Comparison of ENCODE assay signal across 17 mouse cellular contexts in the genomic region with DNA sequence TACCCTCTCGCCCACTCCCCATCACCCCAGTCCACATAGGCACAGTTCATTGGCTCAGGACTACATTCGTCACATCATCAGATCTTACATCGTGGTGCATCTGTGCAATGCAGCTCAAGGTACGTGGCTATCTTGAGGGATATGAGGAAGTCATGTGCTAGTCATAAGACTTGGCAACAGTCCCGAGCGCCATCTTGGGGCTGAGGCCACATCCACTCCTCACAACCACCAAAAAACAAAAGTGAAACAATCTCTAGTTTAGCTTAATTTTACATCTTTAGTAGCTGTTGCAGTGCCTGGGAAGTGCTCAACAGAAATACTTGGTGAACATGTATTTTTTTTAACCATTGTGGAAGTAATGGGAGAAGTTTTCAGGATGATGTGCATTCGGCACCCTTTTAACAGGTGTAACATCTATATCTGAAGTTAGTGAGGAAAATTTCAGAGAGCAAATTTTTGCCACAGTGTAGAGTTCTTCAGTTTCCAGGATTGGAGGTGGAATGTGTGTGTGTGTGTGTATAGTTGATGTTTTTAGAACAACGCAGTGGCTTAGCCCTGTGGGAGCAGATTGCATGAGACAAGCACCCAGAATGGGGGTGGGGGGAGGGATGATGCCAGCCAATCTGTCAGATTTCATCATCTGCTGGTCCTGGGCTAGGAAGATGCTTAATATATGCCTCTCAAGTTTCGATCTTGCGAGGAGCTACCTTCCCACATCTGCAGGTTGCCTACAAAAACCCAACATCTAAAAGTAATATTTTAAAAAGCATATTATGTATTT.
DNase-seq lines count a peak whose midpoint lies in the region; TF ChIP-seq lines count a peak whose summit lies in the region.
"Had no signal": no experiment of that assay in that cellular context is flagged by ENCODE, and none has a peak within 500 bp of the region (broad histone marks: within the 10 kb centered on the region; RNA-seq: fewer than 3 reads in every experiment).

No protein-coding gene starts in this region.

- in situ Hi-C loops in CH12.LX (cut with MboI; ENCODE audit: low pct_ligation_motif_present, low pct_unique_long_range_greater_than_20kb, low sequenced_read_pairs): no loop called here

- H3K4me2 ChIP-seq in CH12.LX (ENCODE audit: insufficient read depth, low read depth, poor library complexity, severe bottlenecking) (no peak overlapping the region), myocyte (ENCODE audit: low read depth) (peak overlapping the region; percentile 40)
- H3K4me2 ChIP-seq: heart, embryonic 13.5 days; hindbrain, embryonic 15.5 days; limb, embryonic 13.5 days; liver, embryonic 15.5 days; midbrain, embryonic 15.5 days had no signal

- H3K36me3 ChIP-seq in CH12.LX (replicated peaks in 1 of 2; ENCODE audit: control insufficient read depth in 1 of 2, insufficient read depth in 1 of 2, low read length in 1 of 2) (no peaks in the 10 kb centered on the region), myocyte (ENCODE audit: control insufficient read depth, insufficient read depth) (no peaks in the 10 kb centered on the region)
- H3K36me3 ChIP-seq: heart, embryonic 13.5 days; hindbrain, embryonic 15.5 days; limb, embryonic 13.5 days; liver, embryonic 15.5 days; midbrain, embryonic 15.5 days had no signal

- no peak overlapping the region for H3K4me3 ChIP-seq in layer of hippocampus, adult 2 months
- H3K4me3 ChIP-seq in CH12.LX (replicated peaks in 1 of 3; ENCODE audit: low read depth in 2 of 3, low read length in 2 of 3, poor library complexity in 1 of 3) (no peak overlapping the region), myocyte (no peak overlapping the region)
- H3K4me3 ChIP-seq: heart, embryonic 13.5 days; hindbrain, embryonic 15.5 days; limb, embryonic 13.5 days; liver, embryonic 15.5 days; megakaryocyte, embryonic 14.5 days; midbrain, embryonic 15.5 days had no signal

- H3K4me1 ChIP-seq in CH12.LX (ENCODE audit: control insufficient read depth in 1 of 2, insufficient read depth in 2 of 2): peaks cover 0 to 5% of the 10 kb centered on the region in 2 experiments; a peak in 2 of 4 replicates
- H3K4me1 ChIP-seq: heart, embryonic 13.5 days; hindbrain, embryonic 15.5 days; limb, embryonic 13.5 days; liver, embryonic 15.5 days; megakaryocyte, embryonic 14.5 days; midbrain, embryonic 15.5 days had no signal

- H3K27me3 ChIP-seq in CH12.LX (replicated peaks) (no peaks in the 10 kb centered on the region), myocyte (ENCODE audit: control insufficient read depth, insufficient read depth, insufficient read length) (no peaks in the 10 kb centered on the region)
- H3K27me3 ChIP-seq: heart, embryonic 13.5 days; hindbrain, embryonic 15.5 days; limb, embryonic 13.5 days; liver, embryonic 15.5 days; megakaryocyte, embryonic 14.5 days; midbrain, embryonic 15.5 days had no signal

- no peak for TF ChIP-seq EP300 in CH12.LX (IDR thresholded peaks at IDR 0.05; ENCODE audit: low read length)

- TF ChIP-seq POLR2A in CH12.LX (IDR thresholded peaks at IDR 0.05; ENCODE audit: low read depth, low read length) (no peak), myocyte (IDR thresholded peaks at IDR 0.05; ENCODE audit: insufficient read length, low read depth) (no peak)

- peak overlapping the region; percentile 82 for H3K27ac ChIP-seq in layer of hippocampus, adult 2 months
- no peak overlapping the region for H3K27ac ChIP-seq in CH12.LX (ENCODE audit: insufficient read depth, low read depth)
- H3K27ac ChIP-seq: heart, embryonic 13.5 days; hindbrain, embryonic 15.5 days; limb, embryonic 13.5 days; liver, embryonic 15.5 days; midbrain, embryonic 15.5 days had no signal

- no peak for TF ChIP-seq CTCF in layer of hippocampus, adult 2 months (conservative IDR thresholded peaks at IDR 0.05)
- no peak for TF ChIP-seq CTCF in CH12.LX (conservative IDR thresholded peaks at IDR 0.05 in 1 of 2, IDR thresholded peaks at IDR 0.05 in 1 of 2; ENCODE audit: low read depth in 2 of 2, low read length in 2 of 2)

- TF ChIP-seq RAD21 in CH12.LX (IDR thresholded peaks at IDR 0.05; ENCODE audit: low read depth, low read length): no peak

- no peak overlapping the region for H3ac ChIP-seq in myocyte (ENCODE audit: control insufficient read depth, insufficient read length)

- no peaks in the 10 kb centered on the region for H3K79me2 ChIP-seq in CH12.LX (replicated peaks; ENCODE audit: control insufficient read depth, extremely low read depth, insufficient read depth, poor library complexity, severe bottlenecking)
- no peaks in the 10 kb centered on the region for H3K79me2 ChIP-seq in myocyte (ENCODE audit: control insufficient read depth, insufficient read depth)

- dilution Hi-C loops in CH12.LX (cut with MboI; ENCODE audit: extremely low pct_ligation_motif_present, extremely low pct_unique_long_range_greater_than_20kb, low sequenced_read_pairs): no loop called here

- H3K9ac ChIP-seq in CH12.LX (ENCODE audit: insufficient read depth, low read depth): no peak overlapping the region
- H3K9ac ChIP-seq: heart, embryonic 13.5 days; hindbrain, embryonic 15.5 days; limb, embryonic 13.5 days; liver, embryonic 15.5 days; midbrain, embryonic 15.5 days had no signal

- H3K9me3 ChIP-seq in CH12.LX (replicated peaks; ENCODE audit: low read length): no peaks in the 10 kb centered on the region
- H3K9me3 ChIP-seq: heart, embryonic 13.5 days; hindbrain, embryonic 15.5 days; limb, embryonic 13.5 days; liver, embryonic 15.5 days; megakaryocyte, embryonic 14.5 days; midbrain, embryonic 15.5 days had no signal

- peak; percentile 27 to 30 for DNase-seq in layer of hippocampus, adult 2 months (ENCODE audit: low spot score in 2 of 2)
- no peak for DNase-seq in layer of hippocampus, adult 9-10 months (ENCODE audit: low spot score)
- DNase-seq in CH12.LX (ENCODE audit: extremely low read depth) (peak; percentile 17), NIH3T3 (ENCODE audit: low read depth) (peak; percentile 63)
- DNase-seq in embryo, embryonic 10 days (ENCODE audit: low spot score): no peak
- no peak for DNase-seq in kidney, postnatal 10 days
- DNase-seq: adrenal gland, postnatal 14 days; cerebellum, adult 2 months; heart, postnatal 36 days; thymus, adult 18-20 months had no signal

TF ChIP-seq in CH12.LX, 34 proteins besides CTCF, POLR2A, EP300 and RAD21:
- TF ChIP-seq MAX (IDR thresholded peaks at IDR 0.05; ENCODE audit: low read length) (no peak), JUND (conservative IDR thresholded peaks at IDR 0.05; ENCODE audit: low read depth, low read length) (no peak), NRF1 (IDR thresholded peaks at IDR 0.05; ENCODE audit: low read depth, low read length) (no peak), UBTF (IDR thresholded peaks at IDR 0.05; ENCODE audit: low read depth, low read length) (no peak), ZNF384 (IDR thresholded peaks at IDR 0.05; ENCODE audit: low read depth, low read length) (no peak), MYC (IDR thresholded peaks at IDR 0.05; ENCODE audit: low read depth, low read length) (no peak), KAT2A (IDR thresholded peaks at IDR 0.05; ENCODE audit: insufficient replicate concordance, low read length) (no peak)

TF ChIP-seq in myocyte, 11 proteins besides CTCF, POLR2A, EP300 and RAD21:
- TF ChIP-seq CEBPB (IDR thresholded peaks at IDR 0.05; ENCODE audit: insufficient read depth, poor library complexity, severe bottlenecking) (peak; percentile 47; the same call in 1 of the 2 replicates), TCF3 (IDR thresholded peaks at IDR 0.05; ENCODE audit: insufficient read length, low read depth) (no peak)

Comparison
In these comparisons a context has a peak if more than half of its experiments do, and no peak if none do; other contexts are left out.
1. DNase-seq: peak in layer of hippocampus, adult 2 months (2 of 2), CH12.LX (single experiment) and NIH3T3 (single experiment); none in layer of hippocampus, adult 9-10 months (single experiment), embryo, embryonic 10 days (single experiment) and kidney, postnatal 10 days (single experiment).